Mouse (Mus musculus): ENCODE results near the gene Rpl12.

DNA sequence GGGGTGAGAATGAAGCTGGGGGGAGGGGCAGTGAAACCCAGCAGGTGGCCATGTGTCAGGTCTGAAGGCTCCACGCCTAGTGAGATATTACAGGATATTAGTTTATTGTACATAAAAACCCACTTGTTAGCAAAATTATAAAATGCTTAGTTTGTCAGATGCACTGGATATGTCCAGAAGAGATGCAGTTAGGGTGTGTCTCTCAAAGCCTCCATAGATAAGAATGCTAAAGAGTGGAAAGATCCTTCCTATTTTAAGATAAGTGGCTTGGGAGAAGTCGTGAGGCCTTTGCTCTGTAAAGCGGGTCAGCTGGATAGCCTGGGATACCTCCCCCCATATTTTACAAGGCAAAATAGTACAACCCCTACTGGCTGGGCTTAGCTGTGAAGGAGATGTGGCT is 17.3 kb downstream of the Rpl12 start:
- TF ChIP-seq GATA1 (IDR thresholded peaks at IDR 0.05; ENCODE audit: borderline replicate concordance, low read length) (no peak), FLI1 (IDR thresholded peaks at IDR 0.05; ENCODE audit: low read length) (no peak)

Measured in megakaryocyte, embryonic 14.5 days (primary cell).